In the genomic region with DNA sequence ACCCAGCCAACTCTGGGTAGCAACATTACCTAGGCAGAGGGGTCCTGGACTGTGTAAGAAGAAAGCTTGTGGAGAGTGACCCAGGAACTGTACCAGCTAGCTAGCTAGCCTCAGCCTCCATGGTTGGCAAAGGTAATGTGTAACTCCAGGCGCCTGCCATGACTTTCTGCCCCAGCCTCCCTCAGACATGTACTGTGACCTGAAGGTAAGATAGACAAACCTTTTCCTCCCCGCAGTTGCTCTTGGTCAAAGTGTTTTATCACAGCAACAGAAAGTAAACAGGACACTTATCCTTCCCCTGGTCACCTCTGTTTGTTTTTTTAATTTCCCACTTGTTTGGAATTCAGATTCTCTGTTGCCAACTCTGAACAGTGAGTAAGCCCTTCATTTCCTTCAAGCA, we compare ENCODE assay signal across 21 mouse cellular contexts. TPM values are rescaled to one million over a fixed set of nuclear protein-coding genes. Genes with fewer than 3 reads are reported as not detected.
DNase-seq lines count a peak whose midpoint lies in the region; ATAC-seq lines count a peak whose summit lies in the region.
"Had no signal": no experiment of that assay in that cellular context is flagged by ENCODE, and none has a peak within 500 bp of the region (broad histone marks: within the 10 kb centered on the region; RNA-seq: fewer than 3 reads in every experiment).

No protein-coding gene starts in this region.

- ATAC-seq in midbrain, embryonic 11.5 days (ENCODE audit: low FRiP score) = no peak
- ATAC-seq: CD4-positive, CD25-positive, alpha-beta regulatory T cell, adult 4 months; forebrain, postnatal 0 days; inflammation-experienced regulatory T-cells, adult 6 months had no signal

- WGBS in midbrain, embryonic 10.5 days = 94% methylated on average over 2 of the region's 2 CpGs
- WGBS in midbrain, embryonic 11.5 days = 95% methylated on average over 2 of the region's 2 CpGs
- WGBS in embryonic facial prominence, embryonic 10.5 days = 84% methylated on average over 2 of the region's 2 CpGs

- DNase-seq in kidney, adult 9 months = peak; percentile 64
- no peak for DNase-seq in kidney, postnatal 10 days
- DNase-seq in midbrain, embryonic 10.5 days (ENCODE audit: low spot score) = no peak
- no peak for DNase-seq in midbrain, embryonic 11.5 days (ENCODE audit: low spot score, missing footprints)
- no peak for DNase-seq in embryonic facial prominence, embryonic 10.5 days (ENCODE audit: low spot score)
- DNase-seq in embryo, embryonic 9.5 days (ENCODE audit: extremely low spot score) = no peak
- no peak for DNase-seq in heart, adult 11 months
- DNase-seq: adrenal gland, postnatal 36 days; cerebellum, adult 11-12 months; forebrain, postnatal 0 days; lung, postnatal 10 days; thymus, adult 18-20 months had no signal

- H3K27me3 ChIP-seq in midbrain, embryonic 10.5 days (ENCODE audit: low read depth, poor library complexity, severe bottlenecking) = no peaks in the 10 kb centered on the region
- no peaks in the 10 kb centered on the region for H3K27me3 ChIP-seq in midbrain, embryonic 11.5 days (ENCODE audit: control insufficient read depth, insufficient read depth, low read length)
- no peaks in the 10 kb centered on the region for H3K27me3 ChIP-seq in embryonic facial prominence, embryonic 10.5 days (replicated peaks; ENCODE audit: low read depth, poor library complexity, severe bottlenecking)
- H3K27me3 ChIP-seq: embryonic facial prominence, embryonic 12.5 days; hindbrain, embryonic 12.5 days; limb, embryonic 12.5 days; midbrain, embryonic 15.5 days had no signal

- H3K36me3 ChIP-seq in midbrain, embryonic 10.5 days = peaks cover 12% of the 10 kb centered on the region
- no peaks in the 10 kb centered on the region for H3K36me3 ChIP-seq in midbrain, embryonic 11.5 days (ENCODE audit: control insufficient read depth, insufficient read depth, low read length)
- peaks cover 15% of the 10 kb centered on the region for H3K36me3 ChIP-seq in embryonic facial prominence, embryonic 10.5 days (replicated peaks)
- H3K36me3 ChIP-seq: hindbrain, embryonic 12.5 days; midbrain, embryonic 15.5 days had no signal

- peak overlapping the region; percentile 94; the same call in 1 of the 2 replicates for H3K27ac ChIP-seq in midbrain, embryonic 10.5 days (replicated peaks)
- no peak overlapping the region for H3K27ac ChIP-seq in midbrain, embryonic 11.5 days (ENCODE audit: low read depth, low read length)
- peak overlapping the region; percentile 95; the same call in 1 of the 2 replicates for H3K27ac ChIP-seq in embryonic facial prominence, embryonic 10.5 days (replicated peaks)
- H3K27ac ChIP-seq: embryonic facial prominence, embryonic 12.5 days; hindbrain, embryonic 12.5 days; limb, embryonic 12.5 days; midbrain, embryonic 15.5 days had no signal

- H3K9me3 ChIP-seq in midbrain, embryonic 10.5 days (replicated peaks) = no peaks in the 10 kb centered on the region
- no peaks in the 10 kb centered on the region; the same call in 1 of the 2 replicates for H3K9me3 ChIP-seq in midbrain, embryonic 11.5 days (ENCODE audit: control insufficient read depth, low read length)
- H3K9me3 ChIP-seq in embryonic facial prominence, embryonic 10.5 days = no peaks in the 10 kb centered on the region
- H3K9me3 ChIP-seq: embryonic facial prominence, embryonic 12.5 days; heart, embryonic 10.5 days; hindbrain, embryonic 12.5 days; limb, embryonic 12.5 days; midbrain, embryonic 15.5 days had no signal

- H3K9ac ChIP-seq in midbrain, embryonic 11.5 days (ENCODE audit: low read length) = no peak overlapping the region
- H3K9ac ChIP-seq: embryonic facial prominence, embryonic 12.5 days; forebrain, postnatal 0 days; hindbrain, embryonic 12.5 days; limb, embryonic 12.5 days; midbrain, embryonic 15.5 days had no signal

- no peak overlapping the region for H3K4me2 ChIP-seq in midbrain, embryonic 11.5 days

- no peak overlapping the region for H3K4me3 ChIP-seq in midbrain, embryonic 10.5 days
- H3K4me3 ChIP-seq in midbrain, embryonic 11.5 days (ENCODE audit: low read depth, low read length) = no peak overlapping the region
- no peak overlapping the region for H3K4me3 ChIP-seq in embryonic facial prominence, embryonic 10.5 days

- H3K4me1 ChIP-seq in midbrain, embryonic 10.5 days = peaks cover 34% of the 10 kb centered on the region
- H3K4me1 ChIP-seq in midbrain, embryonic 11.5 days (ENCODE audit: control insufficient read depth, insufficient read depth, low read length) = peaks cover 14% of the 10 kb centered on the region
- peaks cover 31% of the 10 kb centered on the region for H3K4me1 ChIP-seq in embryonic facial prominence, embryonic 10.5 days

RNA-seq across cellular contexts. Expression of gene Rnf26, which starts 1.1 kb away (rescaled TPM):
- 81.3 and 81.5 TPM in 2 replicates for polyA plus RNA-seq in midbrain, embryonic 10.5 days (2016; fragmentation: Nextera tagmentation; extraction: Ambion mirVana)
- polyA plus RNA-seq in midbrain, embryonic 11.5 days (2014; fragmentation: Nextera tagmentation; extraction: Ambion mirVana) = 49.5 and 56.4 TPM in 2 replicates
- 80.1 and 80.9 TPM in 2 replicates for polyA plus RNA-seq in embryonic facial prominence, embryonic 10.5 days (2016; fragmentation: Nextera tagmentation; extraction: Ambion mirVana)

RNA-seq across cellular contexts. Expression of gene Gm49380, which starts 1.2 kb away (rescaled TPM):
- polyA plus RNA-seq in midbrain, embryonic 10.5 days (2016; fragmentation: Nextera tagmentation; extraction: Ambion mirVana) = 0.35 and 0.63 TPM in 2 replicates
- polyA plus RNA-seq in midbrain, embryonic 11.5 days (2014; fragmentation: Nextera tagmentation; extraction: Ambion mirVana) = 0.23 and 0.36 TPM in 2 replicates
- 0.31 and 0.49 TPM in 2 replicates for polyA plus RNA-seq in embryonic facial prominence, embryonic 10.5 days (2016; fragmentation: Nextera tagmentation; extraction: Ambion mirVana)
- polyA plus RNA-seq: CD4-positive, CD25-positive, alpha-beta regulatory T cell, adult 4 months; forebrain, postnatal 0 days; heart, postnatal 0 days; inflammation-experienced regulatory T-cells, adult 6 months had no signal

RNA-seq across cellular contexts. Expression of gene C1qtnf5, which starts 7.4 kb away (rescaled TPM):
- 0.29 and 0.93 TPM in 2 replicates for polyA plus RNA-seq in midbrain, embryonic 10.5 days (2016; fragmentation: Nextera tagmentation; extraction: Ambion mirVana)
- 0.85 and 0.99 TPM in 2 replicates for polyA plus RNA-seq in midbrain, embryonic 11.5 days (2014; fragmentation: Nextera tagmentation; extraction: Ambion mirVana)
- polyA plus RNA-seq in embryonic facial prominence, embryonic 10.5 days (2016; fragmentation: Nextera tagmentation; extraction: Ambion mirVana) = 0.27 and 0.75 TPM in 2 replicates
- polyA plus RNA-seq: CD4-positive, CD25-positive, alpha-beta regulatory T cell, adult 4 months; inflammation-experienced regulatory T-cells, adult 6 months had no signal

RNA-seq across cellular contexts. Expression of gene Mfrp, which starts 12.9 kb away (rescaled TPM):
- polyA plus RNA-seq in midbrain, embryonic 10.5 days (2016; fragmentation: Nextera tagmentation; extraction: Ambion mirVana) = 0.07 and 0.17 TPM in 2 replicates
- polyA plus RNA-seq in midbrain, embryonic 11.5 days (2014; fragmentation: Nextera tagmentation; extraction: Ambion mirVana) = not detected in 2 replicates
- polyA plus RNA-seq in embryonic facial prominence, embryonic 10.5 days (2016; fragmentation: Nextera tagmentation; extraction: Ambion mirVana) = 0.09 and 0.12 TPM in 2 replicates
- polyA plus RNA-seq: CD4-positive, CD25-positive, alpha-beta regulatory T cell, adult 4 months; heart, postnatal 0 days; inflammation-experienced regulatory T-cells, adult 6 months; neural tube, embryonic 14.5 days had no signal

RNA-seq across cellular contexts. Expression of gene Mcam, which starts 19.8 kb away (rescaled TPM):
- 12.0 and 13.7 TPM in 2 replicates for polyA plus RNA-seq in midbrain, embryonic 10.5 days (2016; fragmentation: Nextera tagmentation; extraction: Ambion mirVana)
- 14.5 and 15.2 TPM in 2 replicates for polyA plus RNA-seq in midbrain, embryonic 11.5 days (2014; fragmentation: Nextera tagmentation; extraction: Ambion mirVana)
- 11.2 and 12.3 TPM in 2 replicates for polyA plus RNA-seq in embryonic facial prominence, embryonic 10.5 days (2016; fragmentation: Nextera tagmentation; extraction: Ambion mirVana)
